Mouse (Mus musculus): ENCODE results near the gene Psmd4. TPM values are rescaled to one million over a fixed set of nuclear protein-coding genes. Genes with fewer than 3 reads are reported as not detected.

The Psmd4 gene
- total RNA-seq, 2 experiments from 2014 or later, result 178 to 188 TPM

GRCm38 (mm10) chr3:94985513-94985912 is 56.9 kb downstream of the Psmd4 start:
- intact Hi-C loops (cut with DNase I), result no loop called here

GRCm38 (mm10) chr3:94984312-94984711 is 58.1 kb downstream of the Psmd4 start:
- no peak for DNase-seq
- intact Hi-C loops (cut with DNase I), result no loop called here

More at GRCm38 (mm10) chr3:94985513-94985912, 56.9 kb downstream of the Psmd4 start:
- DNase-seq, result no peak

Small RNA genes within 50 kb of the gene (microRNA-seq; reads per million reads assigned to microRNA genes)
- 0.74 to 1.8 reads per million in 2 experiments for gene Mir7013

Other genes with a start within 250 kb of the Psmd4 start
- 10 to 100 TPM; 12.3 to 14.5 TPM for gene Pogz, start 205.0 kb downstream of the Psmd4 start, total RNA-seq (2021)
- gene Psmb4, start 155.7 kb downstream of the Psmd4 start, total RNA-seq (2021), result 100 to 1,000 TPM; 189 to 190 TPM
- 10 to 100 TPM in 1 of 2 experiments, 1 to 10 TPM in 1; 8.2 to 17.1 TPM for gene Selenbp1, start 109.6 kb downstream of the Psmd4 start, total RNA-seq (2021)
- 1 to 10 TPM; 3.8 to 5.7 TPM for gene Rfx5, start 88.5 kb downstream of the Psmd4 start, total RNA-seq (2021)
- 10 to 100 TPM; 18.6 to 19.6 TPM for gene Pi4kb, start 67.9 kb downstream of the Psmd4 start, total RNA-seq (2021)
- gene Zfp687, start 27.2 kb downstream of the Psmd4 start, total RNA-seq (2021), result 10 to 100 TPM in 1 of 2 experiments, 1 to 10 TPM in 1; 9.5 to 11.7 TPM
- 10 to 100 TPM; 20.2 to 24.8 TPM for gene Pip5k1a, start 64.3 kb upstream of the Psmd4 start, total RNA-seq (2021)
- 10 to 100 TPM; 39.4 to 47.9 TPM for gene Vps72, start 68.4 kb upstream of the Psmd4 start, total RNA-seq (2021)
- 100 to 1,000 TPM; 623 to 679 TPM for gene Tmod4, start 81.9 kb upstream of the Psmd4 start, total RNA-seq (2021)
- 10 to 100 TPM; 21.7 to 27.3 TPM for gene Scnm1, start 91.4 kb upstream of the Psmd4 start, total RNA-seq (2021)
- 1 to 10 TPM; 6.4 to 8.2 TPM for gene Lysmd1, start 91.5 kb upstream of the Psmd4 start, total RNA-seq (2021)
- under 1 TPM; 0.38 to 0.69 TPM for gene Tnfaip8l2, start 99.7 kb upstream of the Psmd4 start, total RNA-seq (2021)
- 10 to 100 TPM; 96.3 to 98.2 TPM for gene Sema6c, start 117.8 kb upstream of the Psmd4 start, total RNA-seq (2021)
- gene Gabpb2, start 175.3 kb upstream of the Psmd4 start, total RNA-seq (2021), result 1 to 10 TPM; 6.6 to 8.0 TPM
- gene Cdc42se1, start 186.1 kb upstream of the Psmd4 start, total RNA-seq (2021), result 10 to 100 TPM; 14.2 to 18.4 TPM
- gene Mllt11, start 189.6 kb upstream of the Psmd4 start, total RNA-seq (2021), result 10 to 100 TPM; 48.5 to 63.2 TPM
- gene Gm128, start 199.0 kb upstream of the Psmd4 start, total RNA-seq (2021), result not detected
- not detected for gene Bnipl, start 208.6 kb upstream of the Psmd4 start, total RNA-seq (2021)
- gene Mindy1, start 238.7 kb upstream of the Psmd4 start, total RNA-seq (2021), result 10 to 100 TPM; 21.3 to 23.8 TPM
- 10 to 100 TPM; 39.4 to 45.5 TPM for gene Prune1, start 239.5 kb upstream of the Psmd4 start, total RNA-seq (2021)

Data from gastrocnemius, postnatal 36 days (tissue).